Mouse (Mus musculus) G1E (cell line): Measurements from ENCODE around the gene Coro2b. TPM values are rescaled to one million over a fixed set of nuclear protein-coding genes. Genes with fewer than 3 reads are reported as not detected.

Experiments used
- ATAC-seq: 2 replicates; pipeline ENCODE4 v1.8.0; 2016; ENCODE audit warnings: mild to moderate bottlenecking; ENCODE audit not compliant: insufficient number of reproducible peaks, poor library complexity, low FRiP score, severe bottlenecking; ENCODE audit errors: extremely low read depth
- DNase-seq: peaks from one replicate; pipeline ENCODE4 v3.0.0; 2012; ENCODE audit warnings: low spot score
- H3K27me3 ChIP-seq: 2 replicates; pipeline ENCODE4 v1.6.1; 2012; ENCODE audit warnings: mild to moderate bottlenecking, low read length, inconsistent platforms; ENCODE audit not compliant: insufficient read depth
- H3K36me3 ChIP-seq: replicated peaks from 2 replicates; pipeline ENCODE3; 2012; ENCODE audit warnings: mild to moderate bottlenecking, inconsistent platforms
- H3K4me1 ChIP-seq: 2 replicates; pipeline ENCODE4 v1.6.1; 2012; ENCODE audit warnings: low read depth, low read length, inconsistent platforms, mixed read lengths; ENCODE audit not compliant: insufficient read depth
- H3K4me3 ChIP-seq: 2 replicates; pipeline ENCODE4 v1.5.1; 2012; ENCODE audit warnings: low read depth, mild to moderate bottlenecking, inconsistent platforms, low read length, moderate library complexity, mixed read lengths
- H3K9me3 ChIP-seq: replicated peaks from 2 replicates; pipeline ENCODE4 v1.6.1; 2012; ENCODE audit warnings: inconsistent platforms
- CTCF ChIP-seq: IDR thresholded peaks from 2 replicates; pipeline ENCODE4 v1.5.1; 2012; ENCODE audit warnings: low read depth, low read length, inconsistent platforms, mixed read lengths
- GATA1 ChIP-seq: IDR thresholded peaks from 2 replicates; pipeline ENCODE4 v1.6.1; 2012; ENCODE audit warnings: borderline replicate concordance, low read length, inconsistent platforms, mixed read lengths
- GATA2 ChIP-seq: IDR thresholded peaks from 2 replicates; pipeline ENCODE4 v1.6.1; 2012; ENCODE audit warnings: low read depth, low read length, inconsistent platforms, borderline replicate concordance
- POLR2AphosphoS5 ChIP-seq: IDR thresholded peaks from 2 replicates; pipeline ENCODE4 v1.6.1; 2012; ENCODE audit warnings: low read depth, low read length, inconsistent platforms; ENCODE audit not compliant: insufficient replicate concordance
- TAL1 ChIP-seq: conservative IDR thresholded peaks from 2 replicates; pipeline ENCODE4 v1.6.1; 2012; ENCODE audit warnings: low read depth, low read length, inconsistent platforms, mixed read lengths
- polyA plus RNA-seq: library from polyadenylated mRNA; stranded (reverse); fragments of >175 nt; gene quantifications from 2 replicates; pipeline ENCODE4 v1.2.3, GENCODE M21; 2012
- total RNA-seq, 2 experiments: library from RNA; stranded (forward) in 1 of 2; stranded (reverse) in 1 of 2; fragments of 200-1000 nt in 1 of 2; fragments of >200 nt in 1 of 2; fragmentation: Nextera tagmentation in 1 of 2; gene quantifications; 2 replicates each; pipeline ENCODE4 v1.2.3; 2014 to 2017

Gene Coro2b
- total and polyA plus RNA-seq, 3 experiments = 0.16 TPM; not detected in 2

DNA sequence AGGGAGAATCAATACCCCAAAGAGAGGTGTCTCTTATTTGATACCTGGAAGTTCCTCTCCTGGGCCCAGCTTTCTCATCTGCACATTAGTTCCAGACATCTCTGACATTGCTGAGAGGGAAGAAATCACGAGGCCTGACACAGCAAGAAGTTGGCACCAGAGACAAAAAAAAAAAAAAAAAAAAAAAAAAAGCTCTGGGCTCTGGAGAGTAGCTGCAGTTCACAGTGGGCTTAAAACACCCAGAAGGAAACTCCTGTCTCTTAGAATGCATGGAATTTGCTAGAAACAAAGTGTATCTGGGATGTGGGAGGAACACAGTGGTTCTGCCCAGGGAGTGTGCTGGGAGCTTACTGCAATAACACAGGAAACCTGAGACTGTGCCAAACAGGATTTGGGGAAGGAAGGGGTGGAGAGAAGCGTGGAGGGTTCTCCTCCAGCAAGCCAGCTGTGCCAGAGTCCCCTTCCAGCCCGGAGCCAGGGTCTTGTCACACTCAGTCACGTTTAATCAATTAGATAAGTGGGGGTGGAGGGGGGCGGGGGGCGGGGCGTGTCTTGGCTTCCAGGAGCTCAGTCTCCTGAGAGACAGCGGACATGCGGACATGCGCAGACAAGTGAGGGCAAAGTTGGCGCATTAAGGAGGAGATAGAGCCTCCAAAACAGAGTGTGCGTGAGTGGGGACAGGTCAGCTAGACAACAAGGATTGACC lies 101.1 kb downstream of the Coro2b start:
- Histone ChIP-seq H3K4me1 (peaks cover 15% of the 10 kb centered on the region), H3K27me3 (peaks cover 31% of the 10 kb centered on the region), H3K9me3 (no peaks in the 10 kb centered on the region), H3K36me3 (no peaks in the 10 kb centered on the region), H3K4me3 (no peak overlapping the region)
- TF ChIP-seq GATA2 = no peak
- TF ChIP-seq POLR2AphosphoS5 = no peak
- no peak for TF ChIP-seq TAL1
- TF ChIP-seq GATA1 = no peak
- no peak for TF ChIP-seq CTCF
- DNase-seq (no peak), ATAC-seq (no peak)

DNA sequence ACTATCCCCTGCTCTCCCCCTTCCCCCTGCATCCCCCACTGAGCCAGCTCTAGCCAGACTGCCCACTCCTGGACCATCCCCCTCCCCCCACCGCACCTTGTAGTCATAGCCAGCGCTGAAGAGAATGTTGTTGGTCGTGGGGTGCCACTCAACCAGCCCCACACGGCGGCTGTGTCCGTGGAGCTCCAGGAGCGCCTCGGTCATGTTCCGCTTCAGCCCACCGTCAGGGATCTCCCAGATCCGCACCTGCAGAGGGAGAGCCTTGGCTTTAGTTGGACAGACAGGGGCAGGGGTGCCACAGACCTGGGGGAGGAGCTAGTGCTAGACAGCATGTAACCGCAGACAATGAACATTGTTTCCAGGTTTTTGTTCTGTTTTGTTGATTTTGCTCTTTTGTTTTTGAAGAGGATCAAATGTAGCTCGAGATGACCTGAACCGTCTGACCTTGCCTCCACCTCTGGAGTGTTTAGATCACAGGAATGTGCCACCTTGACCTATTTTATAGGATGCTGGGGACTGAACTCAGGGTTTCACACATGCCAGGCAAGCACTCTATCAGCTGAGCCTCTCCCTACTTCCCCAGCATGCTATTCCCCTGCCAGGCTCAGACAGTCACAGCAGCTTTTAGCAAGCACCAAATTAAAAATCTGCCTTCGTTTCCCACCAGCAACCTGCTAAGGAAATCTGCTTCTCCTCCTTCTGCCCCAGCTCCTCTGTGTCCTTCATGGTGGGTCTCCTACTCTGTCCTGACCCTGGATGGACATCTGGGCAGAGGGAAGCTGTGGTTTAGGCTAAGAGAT lies 104.4 kb downstream of the Coro2b start:
- Histone ChIP-seq H3K9me3 (no peaks in the 10 kb centered on the region), H3K4me3 (no peak overlapping the region), H3K27me3 (peaks cover 38% of the 10 kb centered on the region), H3K4me1 (peaks cover 15% of the 10 kb centered on the region), H3K36me3 (no peaks in the 10 kb centered on the region)
- DNase-seq = no peak
- no peak for ATAC-seq
- TF ChIP-seq GATA1 (no peak), POLR2AphosphoS5 (no peak), TAL1 (no peak), CTCF (no peak), GATA2 (no peak)

- no peak for ATAC-seq
- no peaks in the 10 kb centered on the region for H3K36me3 ChIP-seq
- TF ChIP-seq TAL1 (no peak), POLR2AphosphoS5 (no peak), GATA1 (no peak), GATA2 (no peak), CTCF (no peak)
These were observed 106.1 kb downstream of the Coro2b start for GRCm38 (mm10) chr9:62430741-62431140.

GRCm38 (mm10) chr9:62427010-62427409 lies 109.8 kb downstream of the Coro2b start:
- Histone ChIP-seq H3K4me3 (no peak overlapping the region), H3K9me3 (no peaks in the 10 kb centered on the region), H3K27me3 (peaks cover 36% of the 10 kb centered on the region), H3K4me1 (peaks cover 3% of the 10 kb centered on the region), H3K36me3 (no peaks in the 10 kb centered on the region)
- no peak for ATAC-seq
- no peak for DNase-seq
- TF ChIP-seq POLR2AphosphoS5 (no peak), GATA1 (no peak), CTCF (no peak), GATA2 (no peak), TAL1 (no peak)

More at GRCm38 (mm10) chr9:62430741-62431140, 106.1 kb downstream of the Coro2b start:
- peaks cover 17% of the 10 kb centered on the region for H3K4me1 ChIP-seq
- H3K4me3 ChIP-seq = no peak overlapping the region
- peaks cover 44% of the 10 kb centered on the region for H3K27me3 ChIP-seq
- no peak for DNase-seq
- H3K9me3 ChIP-seq = no peaks in the 10 kb centered on the region

GRCm38 (mm10) chr9:62426531-62426930 lies 110.3 kb downstream of the Coro2b start:
- Histone ChIP-seq H3K36me3 (no peaks in the 10 kb centered on the region), H3K4me1 (peaks cover 3% of the 10 kb centered on the region), H3K27me3 (peaks cover 32% of the 10 kb centered on the region), H3K9me3 (no peaks in the 10 kb centered on the region), H3K4me3 (no peak overlapping the region)
- DNase-seq (no peak), ATAC-seq (no peak)
- no peak for TF ChIP-seq CTCF
- no peak for TF ChIP-seq GATA2
- TF ChIP-seq TAL1 = no peak
- no peak for TF ChIP-seq POLR2AphosphoS5
- no peak for TF ChIP-seq GATA1

GRCm38 (mm10) chr9:62426021-62426420 lies 110.8 kb downstream of the Coro2b start:
- TF ChIP-seq CTCF = no peak
- no peak for TF ChIP-seq GATA1
- no peak for TF ChIP-seq POLR2AphosphoS5
- no peak for TF ChIP-seq GATA2
- TF ChIP-seq TAL1 = no peak
- no peaks in the 10 kb centered on the region for H3K36me3 ChIP-seq
- DNase-seq (no peak), ATAC-seq (no peak)
- no peak overlapping the region for H3K4me3 ChIP-seq
- H3K4me1 ChIP-seq = peaks cover 3% of the 10 kb centered on the region
- H3K9me3 ChIP-seq = no peaks in the 10 kb centered on the region
- H3K27me3 ChIP-seq = peaks cover 27% of the 10 kb centered on the region
